Mouse (Mus musculus): Measurements from ENCODE around the gene Pbx1. TPM values are rescaled to one million over a fixed set of nuclear protein-coding genes. Genes with fewer than 3 reads are reported as not detected.

The Pbx1 gene
- total RNA-seq, 2 experiments from 2014 or later, result 25.2 to 28.0 TPM

DNA sequence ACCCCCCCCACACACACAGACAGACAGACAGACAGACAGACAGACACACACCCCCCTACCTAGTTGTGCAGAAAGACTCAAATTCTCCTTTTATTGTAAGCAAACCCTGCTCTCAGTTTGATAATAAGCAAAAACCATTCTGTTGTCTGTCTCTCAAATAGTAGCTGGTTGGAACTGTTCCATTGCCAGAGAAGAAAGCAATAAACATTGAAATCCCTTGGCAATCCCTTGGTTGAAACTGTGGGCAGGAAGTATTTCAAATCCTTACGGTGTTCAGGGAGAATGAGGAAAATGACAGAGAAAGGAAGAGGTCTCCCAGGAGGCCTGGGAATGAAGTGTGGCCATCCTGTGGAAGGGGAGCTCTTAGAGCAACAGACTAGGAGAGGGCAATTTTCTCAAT lies 201.2 kb downstream of the Pbx1 start:
- DNase-seq (ENCODE audit: low spot score), result no peak

DNA sequence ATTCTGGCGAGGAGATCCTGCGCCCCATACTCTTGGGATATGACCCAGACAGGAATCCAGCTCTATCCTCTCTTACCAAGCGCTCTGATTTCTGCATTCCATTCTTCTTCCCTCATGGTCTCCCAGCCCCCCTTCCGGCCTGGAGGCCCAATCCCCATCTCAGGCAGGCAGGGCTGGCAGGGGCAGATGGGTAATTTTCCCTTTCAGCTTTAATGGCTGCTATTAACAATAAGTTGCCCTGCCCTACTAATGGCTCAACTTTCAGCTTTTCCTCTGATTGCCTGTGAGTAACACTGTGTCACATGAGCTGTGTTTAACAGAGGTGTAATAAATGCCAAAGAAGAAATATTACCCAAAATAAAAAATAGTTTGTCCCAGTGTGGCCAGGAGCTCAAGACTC lies 201.9 kb downstream of the Pbx1 start:
- DNase-seq (ENCODE audit: low spot score), result no peak

DNA sequence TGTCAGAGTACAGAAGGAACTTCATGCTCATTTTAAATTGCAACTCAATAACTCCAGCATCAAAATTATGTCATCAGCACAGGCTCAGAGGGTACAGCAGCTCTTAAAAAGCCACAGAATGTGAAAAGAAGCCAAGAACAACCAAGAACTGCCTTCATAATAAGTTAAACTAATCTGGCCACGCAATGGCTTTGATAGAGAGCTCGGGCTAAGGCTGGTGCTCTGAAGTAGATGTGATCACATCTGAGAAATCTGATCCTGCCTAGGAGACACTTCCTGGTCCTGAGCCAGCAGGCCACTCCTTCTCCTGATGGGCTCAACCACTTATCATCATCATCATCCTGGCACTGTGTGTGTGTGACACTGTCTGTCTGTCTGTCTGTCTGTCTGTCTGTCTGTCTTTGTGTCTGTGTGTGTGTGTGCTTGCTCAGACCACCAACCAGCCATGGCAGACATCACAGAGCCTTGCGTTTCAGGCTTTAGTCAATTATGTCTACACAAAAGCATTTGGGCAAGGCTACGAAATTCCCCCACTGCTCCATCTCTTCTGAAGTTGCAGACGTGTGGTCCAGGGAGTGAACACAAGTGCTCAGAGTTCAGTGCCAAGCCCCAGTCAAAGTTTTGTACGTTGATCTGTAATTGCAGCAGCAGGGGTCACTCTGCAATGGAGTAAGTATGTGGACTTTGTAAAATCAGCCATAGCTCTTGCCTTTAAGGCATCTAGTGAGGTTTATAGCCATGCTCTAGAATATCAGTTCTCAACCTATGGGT lies 203.1 kb downstream of the Pbx1 start:
- no peak for DNase-seq (ENCODE audit: low spot score)

DNA sequence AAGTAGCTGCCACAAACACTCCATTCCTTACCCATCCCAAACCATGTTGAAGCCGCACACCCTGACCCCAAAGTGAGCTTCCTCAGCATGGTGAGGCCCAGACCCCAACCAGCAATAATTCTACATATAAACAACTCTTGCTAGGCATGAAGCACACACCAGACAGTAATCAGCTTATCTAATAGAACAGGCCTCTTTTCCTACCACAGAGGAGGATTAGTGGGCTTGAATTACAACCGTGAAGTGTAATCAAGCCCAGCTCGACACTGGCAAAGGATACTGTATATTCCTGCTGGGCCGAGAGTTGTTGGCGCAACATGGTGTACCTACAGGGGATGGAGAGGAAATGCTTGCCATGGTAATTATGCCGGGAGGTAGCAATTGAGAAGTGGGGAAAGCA lies 205.9 kb downstream of the Pbx1 start:
- DNase-seq (ENCODE audit: low spot score), result no peak

DNA sequence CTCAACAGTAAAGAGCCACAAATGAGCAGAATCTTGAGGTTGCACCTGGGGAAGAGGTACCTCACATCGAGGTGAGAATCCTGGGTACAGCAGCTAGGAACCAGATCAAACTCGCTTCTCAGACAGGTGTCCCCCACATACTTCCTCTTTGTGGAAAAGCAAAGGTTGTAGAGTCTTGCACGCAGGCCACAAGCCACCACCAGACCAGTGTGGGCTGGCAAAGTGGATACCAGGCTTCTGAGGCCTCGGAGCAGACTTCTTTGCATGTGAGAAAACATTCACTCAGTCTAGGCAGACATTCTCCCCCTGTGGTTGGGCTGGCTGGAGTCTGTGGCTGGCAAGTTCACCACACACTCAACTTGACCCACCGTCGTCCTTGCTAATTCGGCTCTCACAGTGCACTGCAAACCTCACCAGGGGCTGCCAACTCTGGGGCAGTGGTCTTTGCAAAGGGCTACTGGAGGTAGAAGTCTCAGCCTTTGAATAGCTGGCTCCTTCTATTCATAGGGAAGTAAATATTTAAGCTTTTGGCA lies 206.4 kb downstream of the Pbx1 start:
- DNase-seq (ENCODE audit: low spot score), result no peak

DNA sequence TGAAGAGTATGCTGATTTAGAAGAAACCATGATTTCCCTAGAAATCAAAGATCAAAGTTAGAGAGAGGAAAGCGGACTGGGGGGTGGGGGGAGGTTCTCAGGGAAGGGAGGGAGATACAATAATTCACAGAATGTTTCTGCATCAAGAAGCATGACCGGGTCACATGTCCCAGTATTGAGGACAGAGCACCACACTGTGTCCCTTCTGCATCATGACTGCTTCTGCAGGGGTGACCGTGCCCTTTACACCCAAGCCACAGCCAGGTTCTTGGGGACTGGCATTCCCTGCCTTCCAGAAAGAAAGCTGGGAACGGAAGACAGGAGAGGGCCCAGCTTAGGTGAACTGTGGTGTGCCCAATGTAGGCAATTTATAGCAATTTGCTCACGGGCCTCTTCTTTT lies 207.9 kb downstream of the Pbx1 start:
- no peak for DNase-seq (ENCODE audit: low spot score)

DNA sequence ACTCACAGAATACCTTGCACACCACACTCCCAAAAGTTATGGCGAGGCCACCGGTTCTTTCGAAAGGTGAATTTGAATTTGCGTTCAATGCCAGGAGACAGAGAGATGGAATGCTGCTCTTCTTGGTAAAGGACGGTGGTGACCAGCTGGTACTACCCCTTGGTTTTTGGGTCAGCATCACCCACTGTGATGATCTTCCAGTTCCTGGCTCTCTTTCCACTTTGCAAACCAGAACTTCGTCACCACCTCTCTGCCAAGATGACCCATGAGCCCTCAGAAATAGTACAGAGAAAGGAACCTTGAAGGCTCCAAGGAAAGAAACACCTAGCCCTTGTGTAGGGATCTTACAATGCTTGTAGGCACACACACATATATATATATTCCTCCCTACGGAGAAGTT lies 209.3 kb downstream of the Pbx1 start:
- DNase-seq (ENCODE audit: low spot score), result no peak

DNA sequence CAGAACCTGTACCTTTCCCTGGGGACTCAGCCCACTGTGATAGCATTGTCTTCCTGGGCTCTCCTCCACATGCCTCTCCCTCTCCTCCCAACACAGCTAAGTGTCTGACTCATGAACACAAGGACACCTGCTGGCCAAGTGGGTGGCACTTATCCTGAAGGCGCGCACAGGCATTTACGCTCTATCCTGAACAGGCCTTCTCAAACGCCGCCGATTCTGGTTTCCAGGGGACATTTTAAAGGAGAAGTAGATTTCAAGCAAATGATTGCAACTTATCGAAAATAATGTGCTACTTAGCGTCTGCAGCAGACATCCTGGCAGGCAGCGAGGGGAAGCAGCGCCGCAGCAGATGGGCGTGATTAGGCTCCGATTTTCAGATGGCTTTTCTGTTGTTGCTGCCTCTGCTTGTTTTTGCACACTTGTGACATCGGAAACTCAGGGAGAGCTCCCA lies 211.0 kb downstream of the Pbx1 start:
- DNase-seq (ENCODE audit: low spot score), result no peak

DNA sequence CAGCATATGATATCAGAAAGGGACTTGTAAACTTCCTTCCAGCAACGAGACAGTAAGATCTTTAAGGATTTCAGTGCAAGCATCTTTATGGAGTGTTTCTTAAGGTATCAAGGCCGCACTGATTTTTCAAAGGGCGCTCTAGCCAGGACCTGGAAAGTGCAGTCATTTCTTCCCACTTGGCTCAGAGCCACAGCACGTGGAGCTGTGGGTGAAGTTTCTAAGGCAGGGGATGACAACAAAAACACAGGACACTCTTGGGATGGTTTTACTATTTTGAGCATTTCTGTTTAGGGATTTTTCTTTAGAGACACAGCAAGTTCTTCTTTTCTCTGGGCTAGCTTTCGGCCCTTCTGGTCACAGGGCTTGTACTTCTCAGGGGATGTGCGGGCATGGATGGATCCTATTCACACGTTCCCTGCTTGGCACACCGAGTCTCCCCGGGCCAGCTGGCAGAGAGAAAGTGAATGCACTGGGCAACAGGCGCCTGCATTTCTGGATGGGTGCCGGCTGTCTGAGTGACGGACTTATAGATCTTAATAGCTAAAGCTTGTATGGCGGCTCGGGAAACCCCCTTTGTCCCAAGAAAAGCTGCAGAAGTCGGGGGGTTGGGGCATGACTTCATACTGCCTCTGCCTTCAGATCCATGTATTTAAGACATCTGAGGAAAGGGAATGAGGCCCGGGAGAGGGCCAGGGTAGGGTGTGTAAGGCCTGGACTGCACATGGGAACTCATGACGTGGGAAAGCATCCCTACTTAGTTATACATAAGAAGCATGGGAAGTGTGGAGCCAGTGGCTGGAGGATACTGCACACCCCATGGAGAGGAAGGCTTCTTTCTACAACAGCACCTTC lies 215.9 kb downstream of the Pbx1 start:
- peak; percentile 44 for DNase-seq (ENCODE audit: low spot score)

DNA sequence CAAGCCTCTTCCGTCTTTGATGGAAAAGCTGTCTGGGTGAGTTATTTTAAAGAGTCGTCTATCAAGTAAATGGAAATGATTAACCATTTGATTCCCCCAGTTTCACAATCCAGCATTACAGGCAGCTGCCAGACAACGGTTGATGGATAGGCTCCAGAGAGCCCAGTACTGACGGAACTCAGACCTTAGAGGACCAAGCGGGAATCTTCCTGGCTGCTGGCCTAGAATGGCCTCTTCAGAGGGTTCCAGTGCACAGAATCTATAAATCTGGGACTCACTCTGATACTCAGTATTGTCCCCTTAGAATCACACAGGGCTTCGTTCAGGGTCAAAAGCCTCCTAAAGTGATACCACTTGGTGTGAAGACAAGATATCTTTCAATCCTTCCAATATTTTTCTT lies 216.6 kb downstream of the Pbx1 start:
- DNase-seq (ENCODE audit: low spot score), result no peak

DNA sequence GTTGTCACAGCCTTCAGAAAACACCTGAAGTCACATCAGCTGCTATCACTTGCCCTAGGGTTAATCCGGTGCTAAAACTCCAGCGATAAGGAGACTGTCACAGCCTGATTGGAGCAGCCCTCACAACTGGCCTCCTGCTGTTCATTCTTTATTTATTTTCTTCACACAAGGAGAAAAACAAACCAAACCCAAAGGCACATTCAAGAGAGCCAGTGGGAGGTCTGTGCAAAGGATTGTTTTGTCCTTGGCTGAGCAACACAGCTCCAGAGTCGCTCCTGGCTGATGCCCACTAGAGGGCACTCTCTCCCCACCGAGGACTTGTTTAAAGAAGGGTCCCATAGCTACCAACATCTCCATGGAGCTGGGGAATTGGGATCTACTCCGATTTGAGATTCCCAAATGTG lies 218.0 kb downstream of the Pbx1 start:
- DNase-seq (ENCODE audit: low spot score), result peak; percentile 75

DNA sequence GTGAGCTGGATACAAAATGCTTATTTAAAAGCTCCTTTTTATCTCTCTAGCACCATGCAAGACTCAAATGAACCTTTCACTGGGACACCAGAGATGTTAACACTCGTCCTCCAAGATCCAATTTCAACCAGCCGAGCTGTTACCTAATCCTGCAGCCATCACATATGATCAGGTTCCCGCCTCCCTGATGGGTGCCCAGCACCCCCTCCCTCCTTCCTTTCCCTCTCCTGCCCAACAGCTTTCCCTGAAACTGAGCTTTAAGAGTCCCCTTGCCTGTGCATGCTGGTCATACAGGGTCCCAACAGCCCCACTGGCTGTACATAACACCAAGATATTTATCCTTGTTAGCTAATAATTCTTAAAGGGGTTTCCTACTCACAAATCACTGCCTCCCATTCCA lies 218.5 kb downstream of the Pbx1 start:
- peak; percentile 50 for DNase-seq (ENCODE audit: low spot score)

DNA sequence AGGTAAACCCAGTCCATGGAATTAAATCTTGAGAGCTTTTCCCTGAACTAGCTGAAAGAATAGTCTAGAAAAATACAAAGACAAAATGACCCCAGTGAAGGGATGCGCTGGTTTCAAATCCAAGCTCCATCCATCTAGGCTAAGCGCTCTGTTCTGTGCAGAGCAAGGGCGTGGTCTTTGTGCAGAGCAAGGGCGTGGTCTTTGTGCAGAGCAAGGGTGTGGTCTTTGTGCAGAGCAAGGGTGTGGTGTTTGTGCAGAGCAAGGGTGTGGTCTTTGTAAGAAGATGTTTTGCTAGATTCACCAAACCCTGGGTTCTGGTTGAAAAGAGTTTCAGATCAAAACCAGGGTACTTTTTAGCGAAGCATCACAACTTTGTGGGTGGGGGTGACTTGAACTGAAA lies 221.7 kb downstream of the Pbx1 start:
- no peak for DNase-seq (ENCODE audit: low spot score)

DNA sequence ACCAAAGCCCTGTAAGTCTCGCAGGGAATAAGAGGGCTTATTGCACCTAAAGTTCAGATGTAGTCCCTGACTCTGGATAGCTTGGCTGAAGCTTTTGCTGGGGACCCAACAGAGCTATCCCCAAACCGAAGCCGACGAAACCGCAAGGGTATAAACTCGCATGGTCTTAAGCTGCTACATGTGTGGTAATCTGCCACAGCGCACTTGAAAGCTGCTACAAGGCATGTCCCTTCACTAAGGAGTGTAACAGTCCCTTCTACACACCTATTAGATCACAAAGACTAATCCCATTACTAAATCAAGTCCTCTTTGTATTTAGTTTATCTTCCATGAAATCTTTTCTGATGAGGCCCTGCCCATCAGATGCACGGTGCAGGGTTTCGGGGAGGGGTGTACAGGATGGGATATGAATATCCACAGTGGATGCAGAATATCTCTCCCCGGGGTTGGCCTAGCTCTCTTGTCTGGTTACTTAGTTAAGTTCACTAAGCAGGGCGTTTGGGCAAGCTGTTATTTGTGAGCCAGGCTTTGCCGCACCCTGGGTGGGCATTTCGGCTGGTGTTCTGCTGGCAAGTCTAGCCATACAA lies 231.4 kb downstream of the Pbx1 start:
- no peak for DNase-seq (ENCODE audit: low spot score)

DNA sequence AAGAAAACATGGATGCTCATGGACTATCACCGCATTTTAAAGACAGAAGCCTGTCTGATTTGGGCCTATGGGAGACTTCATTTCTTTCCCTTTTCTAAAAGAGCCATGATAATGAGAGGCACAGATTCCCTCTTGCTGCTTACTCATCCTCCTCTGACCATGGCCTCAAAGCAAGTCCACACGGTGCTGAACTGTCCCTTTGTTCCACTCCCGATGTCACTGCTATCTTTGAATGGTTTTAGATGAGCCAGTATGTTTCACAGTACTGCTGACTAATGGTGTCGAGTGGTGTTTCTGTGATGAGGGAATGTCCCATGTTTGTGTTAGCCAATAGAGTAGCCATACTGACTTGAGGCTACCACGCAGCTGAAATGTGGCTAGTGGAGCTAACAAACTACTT lies 233.8 kb downstream of the Pbx1 start:
- DNase-seq (ENCODE audit: low spot score), result no peak

DNA sequence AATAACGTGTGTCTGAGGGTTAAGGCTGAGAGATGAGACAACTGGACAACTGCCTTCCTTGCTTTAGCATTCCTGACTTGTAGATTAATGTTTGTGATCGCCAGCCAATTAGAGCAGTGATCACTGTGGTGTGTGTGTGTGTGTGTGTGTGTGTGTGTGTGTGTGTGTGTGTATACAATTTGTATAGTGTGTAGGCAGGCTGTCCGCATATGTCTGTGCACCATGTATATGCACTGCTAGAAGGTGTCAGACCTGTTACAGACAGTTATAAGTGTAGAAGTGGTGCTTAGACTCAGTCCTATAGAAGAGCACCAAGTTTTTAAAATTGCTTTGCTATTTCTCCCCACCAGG lies 234.2 kb downstream of the Pbx1 start:
- no peak for DNase-seq (ENCODE audit: low spot score)

DNA sequence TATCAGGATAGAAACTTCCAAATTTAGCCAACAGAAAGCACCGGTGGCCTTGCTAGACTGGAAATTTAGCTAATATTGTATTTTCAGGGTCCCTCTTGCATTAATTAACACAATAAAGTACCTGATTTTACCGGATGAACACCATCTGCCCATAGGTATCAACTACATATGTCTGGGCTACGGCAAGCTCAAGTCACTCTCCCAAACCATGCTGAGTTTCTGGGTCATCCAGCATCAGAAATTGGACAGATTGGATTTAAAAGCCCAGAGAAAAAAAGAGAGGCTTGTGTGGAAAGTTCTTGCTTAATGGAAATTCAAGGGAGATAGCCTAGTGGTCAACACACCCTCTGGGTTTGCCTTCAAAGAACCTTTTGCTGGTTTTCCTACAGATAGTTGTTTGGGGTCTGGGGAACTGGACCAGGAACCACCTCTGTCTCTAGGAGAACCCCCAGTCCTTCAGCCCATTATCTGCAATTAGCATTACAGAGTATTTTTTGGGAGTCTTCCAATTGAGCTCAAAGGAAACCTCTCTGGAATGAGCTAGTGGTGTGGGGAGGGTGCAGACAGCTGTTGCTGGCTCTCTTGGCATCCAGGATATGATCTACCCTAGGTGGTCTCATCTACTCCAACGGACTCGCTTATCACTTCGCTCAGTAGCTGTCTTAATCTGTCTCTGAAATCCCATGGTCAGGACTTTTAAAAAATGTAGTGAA lies 234.7 kb downstream of the Pbx1 start:
- DNase-seq (ENCODE audit: low spot score), result no peak

DNA sequence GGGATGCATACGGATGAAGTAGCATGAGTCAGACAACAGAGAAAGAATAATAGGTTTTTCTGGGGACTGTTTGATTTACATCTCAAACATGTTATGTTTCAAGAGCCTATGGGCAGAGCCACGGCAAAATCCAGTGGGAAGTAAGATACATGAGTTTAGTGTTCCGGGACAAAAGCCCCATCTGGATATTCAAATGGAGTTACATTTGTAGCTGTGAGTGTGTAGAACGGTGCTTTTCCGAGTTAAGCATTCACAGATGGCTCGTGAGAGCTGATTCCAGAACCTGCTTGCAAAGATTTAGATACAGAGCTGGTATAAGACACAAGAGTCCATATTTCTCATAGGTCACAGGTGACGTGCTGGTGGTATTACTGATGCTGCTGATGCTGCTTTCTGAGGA lies 238.7 kb downstream of the Pbx1 start:
- no peak for DNase-seq (ENCODE audit: low spot score)

DNA sequence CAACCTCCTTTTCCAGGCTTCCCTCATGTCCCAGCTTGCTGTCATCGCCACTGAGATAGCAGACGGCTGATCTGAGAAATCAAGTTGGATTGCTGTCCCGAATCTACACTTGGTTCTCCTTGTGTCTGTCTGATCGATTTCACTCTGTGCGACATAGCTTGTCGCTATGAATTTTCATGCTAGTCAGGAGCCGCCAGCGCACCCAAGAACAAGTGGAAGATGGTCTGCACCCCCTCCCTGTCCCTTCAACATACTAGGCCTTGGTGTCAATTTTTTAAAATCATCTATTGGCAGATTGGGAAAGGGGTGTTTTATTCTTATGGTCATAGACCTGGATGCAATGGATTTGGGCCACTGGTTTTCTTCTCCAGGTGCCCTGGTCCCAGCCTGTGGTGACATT lies 249.3 kb downstream of the Pbx1 start:
- no peak for DNase-seq (ENCODE audit: low spot score)

DNA sequence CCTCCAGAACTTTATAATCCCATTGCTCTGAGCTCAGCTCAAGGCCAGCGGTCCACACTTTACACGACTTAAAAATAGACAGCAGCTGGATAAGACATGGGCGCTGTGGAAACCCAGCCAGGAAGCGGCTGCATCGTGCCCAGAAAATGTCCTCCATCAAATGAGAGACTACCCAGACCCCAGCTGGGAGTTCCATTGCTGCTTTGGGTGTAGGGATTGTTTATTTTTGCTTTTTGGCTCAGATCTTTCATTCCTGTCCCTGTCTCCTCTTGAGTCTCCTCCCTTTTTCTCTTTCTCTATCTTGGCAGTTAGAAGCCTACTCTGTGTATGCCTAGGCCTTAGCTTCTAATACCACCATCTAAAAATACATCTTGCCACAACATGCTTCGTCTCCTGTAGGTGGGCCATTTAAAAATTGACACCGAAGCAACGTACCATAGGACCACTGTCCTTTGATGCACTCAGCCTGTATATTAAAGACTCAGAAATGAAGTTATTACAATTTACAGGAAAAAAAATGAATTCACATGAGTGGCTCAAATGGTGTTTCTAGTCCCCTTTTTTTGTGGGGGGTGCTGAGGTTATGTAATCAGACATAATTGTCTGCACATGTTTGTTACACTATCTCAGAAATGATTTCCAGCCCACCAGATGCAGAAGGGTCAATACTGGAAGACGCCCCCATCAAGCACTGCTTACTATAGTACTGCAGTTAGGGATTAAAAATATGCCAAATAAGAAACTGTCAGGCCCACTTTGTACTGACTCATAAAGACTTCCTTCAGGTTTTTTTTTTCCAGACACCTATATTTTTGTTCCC lies 251.2 kb downstream of the Pbx1 start:
- DNase-seq (ENCODE audit: low spot score), result peak; percentile 69

DNA sequence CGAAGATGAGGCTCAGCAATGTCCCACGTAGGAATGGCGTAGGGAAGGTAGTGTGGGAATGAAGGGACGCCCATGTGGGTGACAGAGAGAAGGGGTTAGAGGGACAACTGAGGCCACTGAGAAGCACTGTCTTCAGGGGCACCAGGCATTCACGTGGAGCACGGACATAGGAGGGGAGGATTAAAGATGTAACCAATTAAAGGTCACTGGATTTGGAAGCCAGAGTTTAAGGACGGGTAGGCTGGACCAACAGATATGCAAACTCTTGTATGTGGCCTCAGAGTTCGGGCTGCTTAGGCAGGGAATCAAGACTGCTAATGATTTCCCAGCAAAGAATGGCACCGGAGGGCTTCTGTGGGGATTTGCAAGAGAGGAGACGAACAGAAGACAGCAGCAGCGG lies 252.4 kb downstream of the Pbx1 start:
- no peak for DNase-seq (ENCODE audit: low spot score)

All from gastrocnemius, adult 18-20 months (tissue).